Mouse (Mus musculus) spleen, adult 18-20 months (tissue): ENCODE data around the gene Nup210l.

Experiments used
- DNase-seq, 2 experiments: peaks; one replicate each; pipeline ENCODE4 v3.0.0; 2022; ENCODE audit warnings: mixed read lengths in 2 of 2

Nup210l gene

GRCm38 (mm10) chr3:90179566-90179965 lies 75.6 kb downstream of the Nup210l start:
- DNase-seq: no peak

- DNase-seq: no peak
Observed at GRCm38 (mm10) chr3:90183581-90183980, 79.6 kb downstream of the Nup210l start.

- no peak for DNase-seq
Observed at GRCm38 (mm10) chr3:90190859-90191510, 87.1 kb downstream of the Nup210l start.

- DNase-seq: no peak
Observed at GRCm38 (mm10) chr3:90194759-90195158, 90.8 kb downstream of the Nup210l start.

DNA sequence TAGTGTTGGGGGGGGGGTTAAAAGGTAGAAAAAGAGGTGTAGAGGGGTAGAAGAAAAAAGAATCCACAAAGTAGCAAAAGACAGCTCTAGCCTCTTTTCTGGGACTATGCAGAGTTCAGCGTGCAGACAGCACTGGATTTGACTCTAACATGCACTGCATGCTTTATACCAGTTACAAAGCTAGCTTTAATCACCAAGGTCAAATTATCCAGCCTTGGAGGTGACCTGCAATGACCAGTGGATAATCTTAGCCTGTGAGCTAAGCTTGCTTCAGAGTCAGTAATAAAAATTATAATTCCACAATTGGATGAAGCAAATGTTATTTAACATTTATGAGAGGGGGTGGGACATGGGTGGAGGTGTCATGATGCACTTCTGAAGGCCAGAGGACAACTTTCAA lies 91.7 kb downstream of the Nup210l start:
- no peak for DNase-seq

DNA sequence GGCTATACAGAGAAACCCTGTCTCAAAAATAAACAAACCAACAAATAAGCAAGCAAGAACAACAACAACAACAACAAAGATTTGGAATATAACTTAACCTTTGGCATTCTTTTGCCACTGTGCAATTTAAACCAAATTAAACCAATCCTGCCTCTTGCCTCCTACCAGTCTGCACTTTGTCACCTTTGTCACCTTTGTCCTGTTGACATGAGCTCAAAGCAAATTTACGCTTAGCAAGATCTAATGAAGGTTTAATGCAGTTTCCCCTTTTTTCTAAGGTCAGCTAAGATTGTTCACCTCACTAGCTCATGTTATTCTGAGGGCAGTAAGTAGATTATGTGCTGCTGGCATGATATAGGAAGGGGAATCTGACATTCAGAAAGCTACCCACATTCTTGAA lies 93.6 kb downstream of the Nup210l start:
- DNase-seq: no peak

DNA sequence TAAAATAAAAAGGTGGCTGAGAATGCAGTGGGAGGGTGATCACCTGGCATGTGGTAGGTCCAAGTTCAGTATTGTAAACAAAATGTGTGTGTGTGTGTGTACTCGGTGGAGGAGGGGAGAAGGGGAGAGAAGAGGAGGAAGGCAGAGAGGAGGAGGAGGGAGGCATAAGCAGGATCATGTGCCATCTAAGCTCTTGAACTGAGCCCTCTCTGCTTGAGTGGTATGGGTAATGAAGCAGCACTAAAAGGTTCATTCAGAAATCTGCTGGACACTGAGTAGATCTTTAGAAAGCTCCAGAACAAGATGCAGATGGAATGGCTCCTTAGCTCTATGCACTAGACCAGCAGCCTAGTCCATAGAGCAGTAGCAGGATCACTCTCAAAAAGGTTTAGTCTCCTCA lies 99.0 kb downstream of the Nup210l start:
- no peak for DNase-seq

- no peak for DNase-seq
Observed at GRCm38 (mm10) chr3:90203619-90204018, 99.7 kb downstream of the Nup210l start.

- DNase-seq: no peak
Observed at GRCm38 (mm10) chr3:90204582-90204981, 100.7 kb downstream of the Nup210l start.

DNA sequence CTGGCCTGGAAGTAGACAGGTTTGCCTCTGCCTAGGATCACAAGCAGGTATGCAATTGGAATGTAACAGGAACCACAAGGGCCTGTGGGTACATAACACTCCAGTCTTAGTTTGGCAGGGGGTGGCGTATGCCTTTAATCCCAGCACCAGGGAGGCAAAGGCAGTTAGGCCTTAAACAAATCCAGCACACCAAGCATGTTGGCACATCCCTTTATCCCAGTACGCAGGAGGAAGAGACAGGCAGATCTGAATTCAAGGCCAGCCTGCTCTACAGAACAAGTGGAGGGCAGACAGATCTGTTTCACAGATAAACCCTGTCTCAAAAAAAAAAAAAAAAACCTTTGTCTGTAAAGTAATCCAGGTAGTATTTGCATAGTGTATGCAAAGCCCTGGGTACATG lies 104.7 kb downstream of the Nup210l start:
- DNase-seq: no peak

- no peak for DNase-seq
Observed at GRCm38 (mm10) chr3:90209908-90210566, 106.1 kb downstream of the Nup210l start.

DNA sequence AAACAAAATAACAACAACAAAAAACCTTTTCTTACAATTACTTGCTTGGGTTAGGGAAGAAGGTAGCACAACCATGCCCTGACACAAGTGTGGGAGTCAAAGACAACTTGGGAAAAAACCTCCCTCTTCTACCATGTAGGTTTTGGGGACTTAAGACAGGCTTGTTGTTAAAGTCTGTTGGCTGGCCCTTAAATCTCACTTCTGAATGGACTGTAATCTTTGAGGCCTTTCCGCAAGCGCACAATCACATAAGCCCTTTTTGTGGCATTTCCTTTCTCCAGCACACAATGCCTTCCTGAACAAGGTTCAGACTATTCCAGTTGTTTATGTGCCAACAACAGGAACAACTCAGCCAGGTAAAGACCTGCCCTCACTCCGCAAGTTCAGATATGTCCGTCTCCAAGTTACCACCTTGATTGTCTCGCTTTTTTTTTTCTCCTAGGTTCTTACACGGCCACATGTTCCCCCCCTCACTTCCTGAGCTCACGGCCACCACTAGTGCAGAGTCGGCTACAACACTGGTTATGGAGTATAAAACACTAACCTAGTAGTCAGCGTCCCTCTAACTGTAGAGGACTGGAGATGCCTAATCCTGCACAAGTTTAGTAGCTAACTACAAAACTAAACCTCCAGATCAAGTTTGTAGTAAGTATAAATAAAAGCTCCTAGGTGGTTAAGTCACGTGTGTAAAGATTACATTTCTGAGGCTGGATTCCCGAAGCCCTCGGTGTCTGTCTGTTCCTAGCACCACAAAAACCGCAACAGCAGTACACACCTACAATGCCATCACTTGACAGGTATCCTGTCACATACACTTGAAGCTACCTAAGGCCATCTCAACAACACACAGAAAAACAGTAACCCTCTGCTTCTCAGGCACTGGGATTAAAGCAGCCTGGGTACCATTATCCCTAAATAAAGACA lies 107.8 kb downstream of the Nup210l start:
- DNase-seq: no peak

GRCm38 (mm10) chr3:90212723-90213122 lies 108.8 kb downstream of the Nup210l start:
- DNase-seq: no peak

DNA sequence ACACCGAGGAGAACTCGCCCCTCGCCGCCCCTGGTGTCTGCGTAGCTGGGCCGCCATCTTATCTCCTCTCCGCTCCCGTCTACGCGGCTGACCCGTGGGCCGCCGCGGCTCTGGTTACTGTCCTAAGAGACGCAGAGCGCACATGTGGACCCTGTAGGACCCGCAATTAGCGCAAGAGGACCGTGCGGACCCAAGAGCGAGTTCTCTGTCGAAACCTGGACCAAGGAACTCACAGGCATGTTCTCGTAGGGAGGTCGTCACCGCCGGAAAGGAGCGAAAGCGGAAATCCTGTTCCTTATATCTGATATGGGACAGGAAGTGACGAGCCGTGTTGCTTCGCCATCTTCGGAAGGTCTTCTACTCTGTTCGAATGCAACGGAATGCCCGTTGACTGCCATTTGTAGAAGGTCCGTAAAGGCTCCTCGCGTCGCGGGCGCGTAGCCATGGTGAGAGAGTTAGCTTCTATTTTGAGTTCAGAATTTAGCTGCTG lies 109.5 kb downstream of the Nup210l start, which contains the start of the genes Rps27 and Rab13:
Rps27 (minus strand) TSS at position 275 of the 490 bp plus-strand sequence.
Rab13 (plus strand) TSS at position 319 of the 490 bp plus-strand sequence.
- DNase-seq: peak; percentile 78

DNA sequence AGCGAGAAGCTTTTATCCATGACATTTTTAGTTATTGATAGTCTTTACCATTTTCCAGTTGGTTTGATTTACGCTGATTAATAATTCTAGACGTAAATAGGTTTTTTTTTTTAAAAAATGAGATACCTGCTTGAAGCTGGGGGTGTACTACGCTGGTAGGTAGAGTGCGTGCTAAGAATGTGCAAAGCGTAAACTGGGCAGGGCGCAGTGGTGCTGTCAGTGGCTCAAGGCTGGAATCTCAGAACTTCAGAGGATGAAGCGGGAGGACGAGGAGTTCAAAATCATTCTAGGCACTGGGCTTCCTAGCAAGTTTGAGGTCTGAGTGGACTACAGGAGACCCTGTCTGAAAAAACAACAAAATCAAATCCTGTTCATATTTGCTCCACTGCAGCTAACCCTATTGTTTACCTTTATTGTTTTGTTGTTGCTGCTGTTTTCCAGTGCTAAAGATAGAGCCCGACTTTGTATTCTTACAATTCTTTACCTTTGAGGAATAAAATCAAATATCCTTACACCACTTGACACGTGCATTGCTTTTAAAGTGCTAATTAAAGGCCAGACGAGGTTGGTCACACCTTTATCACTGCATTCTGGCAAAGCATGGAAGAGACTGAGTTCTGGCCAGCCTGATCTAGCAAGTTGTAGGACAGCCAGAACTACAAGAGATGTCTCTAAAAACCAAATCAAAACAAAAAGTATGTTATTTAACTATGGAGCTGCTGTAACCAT lies 110.2 kb downstream of the Nup210l start:
- no peak for DNase-seq

DNA sequence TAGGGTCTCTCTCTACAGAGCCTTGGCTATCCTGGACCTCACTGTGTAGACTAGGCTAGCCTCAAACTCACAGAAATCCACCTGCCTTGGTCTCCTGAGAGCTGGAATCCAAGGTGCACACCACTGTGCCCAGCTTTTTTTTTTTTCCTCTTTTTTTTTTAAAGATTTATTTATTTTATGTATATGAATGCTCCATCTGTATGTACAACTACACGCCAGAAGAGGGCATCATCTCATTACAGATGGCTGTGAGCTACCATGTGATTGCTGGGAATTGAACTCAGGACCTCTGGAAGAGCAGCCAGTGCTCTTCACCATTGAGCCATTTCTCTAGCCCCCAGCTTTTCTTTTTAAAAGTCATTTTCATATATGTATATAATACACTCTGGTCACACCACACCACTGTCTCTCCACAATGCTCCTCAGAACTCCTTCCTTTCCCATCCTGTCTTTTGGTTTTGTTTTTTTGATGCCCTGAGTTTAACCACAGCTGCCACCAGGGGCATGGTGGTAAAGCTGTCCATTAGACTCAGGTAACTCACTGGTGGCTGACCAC lies 112.0 kb downstream of the Nup210l start:
- no peak for DNase-seq

GRCm38 (mm10) chr3:90220088-90220487 lies 116.2 kb downstream of the Nup210l start:
- DNase-seq: peak in 1 of 2 experiments; percentile 61

DNA sequence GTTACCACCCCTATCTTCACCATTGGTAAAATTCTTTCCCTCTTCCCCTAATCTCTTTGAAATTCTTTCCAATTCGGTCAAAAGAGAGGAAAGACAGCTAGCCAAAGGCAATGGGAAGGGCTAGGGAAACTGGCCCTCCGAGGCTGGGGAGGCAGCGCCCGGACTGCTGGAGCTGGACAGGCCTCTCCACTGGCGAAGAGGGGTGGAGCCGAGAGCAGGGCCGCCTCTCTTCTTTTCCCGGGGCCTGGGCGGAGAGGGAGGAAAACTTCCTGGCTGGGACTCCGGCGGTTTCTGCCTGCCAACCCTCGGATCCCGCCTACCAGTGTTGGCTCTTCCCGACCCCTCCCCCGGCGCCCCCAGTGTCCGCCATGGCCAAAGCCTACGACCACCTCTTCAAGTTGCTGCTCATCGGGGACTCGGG lies 116.6 kb downstream of the Nup210l start:
- DNase-seq: peak; percentile 28 to 35

- no peak for DNase-seq
Observed at GRCm38 (mm10) chr3:90221123-90221522, 117.2 kb downstream of the Nup210l start.

GRCm38 (mm10) chr3:90222455-90222854 lies 118.5 kb downstream of the Nup210l start:
- no peak for DNase-seq

- DNase-seq: no peak
Observed at GRCm38 (mm10) chr3:90222941-90223340, 119.0 kb downstream of the Nup210l start.

DNA sequence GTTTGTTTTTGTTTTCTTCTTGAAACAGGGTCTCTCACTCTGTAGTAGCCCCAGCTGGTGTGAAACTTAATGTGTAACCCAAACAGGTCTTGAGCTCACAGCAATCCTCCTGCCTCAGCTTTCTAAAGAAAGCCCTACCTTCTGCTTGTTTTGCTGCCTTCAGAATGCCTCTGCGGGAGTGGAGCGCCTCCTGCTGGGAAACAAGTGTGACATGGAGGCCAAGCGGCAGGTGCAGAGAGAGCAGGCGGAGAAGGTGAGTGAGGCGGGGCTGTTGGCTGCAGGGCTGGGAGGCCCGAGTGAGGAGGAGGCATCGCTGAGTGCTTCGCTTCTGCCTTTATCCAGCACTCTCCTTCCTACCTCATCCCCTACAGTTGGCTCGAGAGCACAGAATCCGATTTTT lies 120.4 kb downstream of the Nup210l start:
- no peak for DNase-seq
